Mouse (Mus musculus) lung, postnatal 0 days (tissue): Measurements from ENCODE around the gene Lzts3. TPM values are rescaled to one million over a fixed set of nuclear protein-coding genes. Genes with fewer than 3 reads are reported as not detected.
"Not testable (repeated sequence)": the region's sequence is repeated elsewhere in the genome, so short reads cannot be mapped to it uniquely, and the experiment has no call there.

Experiments used
- ATAC-seq: fragments of 200-750 bp; cut with Nextera tagmentation; 2 replicates; pipeline ENCODE4 v1.8.0; 2017; ENCODE audit warnings: moderate library complexity
- DNase-seq: peaks from one replicate; pipeline ENCODE4 v3.0.0-alpha.2; 2016; ENCODE audit warnings: low spot score
- H3K27ac ChIP-seq: fragments of 300-500 bp; sonication (generic); 2 replicates; pipeline ENCODE4 v1.5.1; 2014; ENCODE audit warnings: antibody characterized with exemption, mild to moderate bottlenecking, low read length, mixed read lengths
- H3K27me3 ChIP-seq: fragments of 300-500 bp; sonication (generic); replicated peaks from 2 replicates; pipeline ENCODE4 v1.6.1; 2014; ENCODE audit warnings: low read length, mixed read lengths; ENCODE audit not compliant: insufficient read depth
- H3K36me3 ChIP-seq: fragments of 300-500 bp; sonication (generic); 2 replicates; pipeline ENCODE4 v1.6.1; 2014; ENCODE audit warnings: low read length, mixed read lengths; ENCODE audit not compliant: insufficient read depth
- H3K4me1 ChIP-seq: fragments of 300-500 bp; sonication (generic); 2 replicates; pipeline ENCODE4 v1.6.1; 2014; ENCODE audit warnings: antibody characterized with exemption, low read depth, low read length, mixed read lengths; ENCODE audit not compliant: insufficient read depth
- H3K4me2 ChIP-seq: fragments of 300-500 bp; sonication (generic); replicated peaks from 2 replicates; pipeline ENCODE4 v1.6.1; 2014; ENCODE audit warnings: low read depth, mild to moderate bottlenecking, low read length, moderate library complexity, mixed read lengths
- H3K4me3 ChIP-seq: fragments of 300-500 bp; sonication (generic); 2 replicates; pipeline ENCODE4 v1.5.1; 2014; ENCODE audit warnings: low read depth, low read length
- H3K9ac ChIP-seq: fragments of 300-500 bp; sonication (generic); replicated peaks from 2 replicates; pipeline ENCODE4 v1.6.1; 2014; ENCODE audit warnings: low read depth, mild to moderate bottlenecking
- H3K9me3 ChIP-seq: fragments of 300-500 bp; sonication (generic); 2 replicates; pipeline ENCODE4 v1.6.1; 2016; ENCODE audit warnings: low read length, mixed read lengths
- CTCF ChIP-seq: IDR thresholded peaks from 2 replicates; pipeline ENCODE4 v1.5.1; 2016; ENCODE audit warnings: antibody characterized with exemption, mild to moderate bottlenecking
- EP300 ChIP-seq: IDR thresholded peaks from 2 replicates; pipeline ENCODE4 v1.6.1; 2016; ENCODE audit warnings: antibody characterized with exemption, mild to moderate bottlenecking, control low read depth
- WGBS: fragments of 180-500 bp; shearing (Covaris S2); extraction: QIAGEN DNeasy Blood & Tissue Kit; methylation state at CpG from one replicate; pipeline ENCODE4 v1.1.7; 2014; 5-methylcytosine and 5-hydroxymethylcytosine counted together
- polyA plus RNA-seq: library from polyadenylated mRNA; unstranded; fragments of >200 nt; fragmentation: Nextera tagmentation; extraction: Ambion mirVana; gene quantifications from 2 replicates; pipeline ENCODE4 v1.2.1, GENCODE M21; 2015

The Lzts3 gene
- polyA plus RNA-seq, 1 experiment from 2014 or later, result 0.95 TPM

- no peaks in the 10 kb centered on the region for H3K9me3 ChIP-seq
- TF ChIP-seq EP300 (no peak), CTCF (no peak)
- ATAC-seq, result no peak
- no peak overlapping the region for H3K4me2 ChIP-seq
- no peak for DNase-seq
- whole genome bisulfite sequencing, result 93% methylated on average over 9 of the region's 9 CpGs
- no peaks in the 10 kb centered on the region for H3K27me3 ChIP-seq
- no peak overlapping the region for H3K27ac ChIP-seq
- no peak overlapping the region for H3K9ac ChIP-seq
- H3K4me1 ChIP-seq, result no peaks in the 10 kb centered on the region
- peaks cover 55% of the 10 kb centered on the region for H3K36me3 ChIP-seq
- H3K4me3 ChIP-seq, result no peak overlapping the region
These were observed 13.9 kb upstream of the Lzts3 start for GRCm38 (mm10) chr2:130656536-130656935.

GRCm38 (mm10) chr2:130655660-130656339 lies 13.2 kb upstream of the Lzts3 start:
- Histone ChIP-seq H3K9ac (no peak overlapping the region), H3K4me1 (no peaks in the 10 kb centered on the region), H3K4me3 (no peak overlapping the region), H3K9me3 (no peaks in the 10 kb centered on the region), H3K36me3 (peaks cover 50% of the 10 kb centered on the region), H3K27me3 (no peaks in the 10 kb centered on the region), H3K4me2 (no peak overlapping the region), H3K27ac (no peak overlapping the region)
- WGBS, result 89% methylated on average over 6 of the region's 6 CpGs
- TF ChIP-seq EP300 (no peak), CTCF (no peak)
- ATAC-seq (no peak), DNase-seq (no peak)

- DNase-seq, result no peak
- Histone ChIP-seq H3K9me3 (no peaks in the 10 kb centered on the region), H3K4me1 (no peaks in the 10 kb centered on the region), H3K4me2 (no peak overlapping the region), H3K9ac (no peak overlapping the region), H3K4me3 (no peak overlapping the region), H3K27ac (no peak overlapping the region), H3K27me3 (no peaks in the 10 kb centered on the region), H3K36me3 (peaks cover 41% of the 10 kb centered on the region)
- 63% methylated on average over 1 of the region's 1 CpGs for WGBS
- ATAC-seq, result no peak
- no peak for TF ChIP-seq EP300
- no peak for TF ChIP-seq CTCF
These were observed 11.2 kb upstream of the Lzts3 start for GRCm38 (mm10) chr2:130653760-130654159.

GRCm38 (mm10) chr2:130653303-130653702 lies 10.7 kb upstream of the Lzts3 start:
- Histone ChIP-seq H3K9me3 (no peaks in the 10 kb centered on the region), H3K27ac (no peak overlapping the region), H3K9ac (no peak overlapping the region), H3K36me3 (peaks cover 37% of the 10 kb centered on the region), H3K4me1 (no peaks in the 10 kb centered on the region), H3K4me3 (no peak overlapping the region), H3K27me3 (no peaks in the 10 kb centered on the region), H3K4me2 (no peak overlapping the region)
- WGBS, result 82% methylated on average over 2 of the region's 2 CpGs
- TF ChIP-seq CTCF (no peak), EP300 (no peak)
- ATAC-seq (no peak), DNase-seq (no peak)

GRCm38 (mm10) chr2:130649028-130649427 lies 6.4 kb upstream of the Lzts3 start:
- H3K9me3 ChIP-seq, H3K27me3 ChIP-seq, DNase-seq, H3K4me3 ChIP-seq, H3K36me3 ChIP-seq, H3K4me1 ChIP-seq, H3K9ac ChIP-seq, H3K27ac ChIP-seq, H3K4me2 ChIP-seq, ATAC-seq: not testable (repeated sequence)
- WGBS, result 84% methylated on average over 6 of the region's 6 CpGs

- DNase-seq (no peak), ATAC-seq (no peak)
- TF ChIP-seq EP300 (no peak), CTCF (no peak)
- H3K9ac ChIP-seq, result no peak overlapping the region
- 82% methylated on average over 4 of the region's 4 CpGs for WGBS
- no peaks in the 10 kb centered on the region for H3K4me1 ChIP-seq
- H3K4me3 ChIP-seq, result no peak overlapping the region
- no peak overlapping the region for H3K4me2 ChIP-seq
- no peaks in the 10 kb centered on the region for H3K9me3 ChIP-seq
- H3K36me3 ChIP-seq, result no peaks in the 10 kb centered on the region
- H3K27ac ChIP-seq, result no peak overlapping the region
- H3K27me3 ChIP-seq, result no peaks in the 10 kb centered on the region
These were observed 2.6 kb upstream of the Lzts3 start for GRCm38 (mm10) chr2:130645198-130645597.

- DNase-seq (no peak), ATAC-seq (peak; percentile 32)
- no peaks in the 10 kb centered on the region; the same call in 1 of the 2 replicates for H3K27me3 ChIP-seq
- H3K9me3 ChIP-seq, result no peaks in the 10 kb centered on the region
- H3K9ac ChIP-seq, result peak overlapping the region; percentile 52
- H3K36me3 ChIP-seq, result no peaks in the 10 kb centered on the region
- H3K4me1 ChIP-seq, result no peaks in the 10 kb centered on the region
- H3K4me3 ChIP-seq, result peak overlapping the region; percentile 57
- WGBS, result 0% methylated on average over 13 of the region's 27 CpGs
- H3K4me2 ChIP-seq, result peak overlapping the region; percentile 97
- no peak overlapping the region for H3K27ac ChIP-seq
- TF ChIP-seq EP300, result no peak
- TF ChIP-seq CTCF, result no peak
These were observed 374 bp downstream of the Lzts3 start for GRCm38 (mm10) chr2:130642197-130642660.
